Mouse (Mus musculus) fat pad, adult 2 months (tissue): ENCODE measurements around the gene Mamdc2.

Source experiments
- DNase-seq: peaks from one replicate; pipeline ENCODE4 v3.0.0-alpha.2; 2011; ENCODE audit warnings: low read depth, low spot score; ENCODE audit errors: extremely low read depth

The Mamdc2 gene

DNA sequence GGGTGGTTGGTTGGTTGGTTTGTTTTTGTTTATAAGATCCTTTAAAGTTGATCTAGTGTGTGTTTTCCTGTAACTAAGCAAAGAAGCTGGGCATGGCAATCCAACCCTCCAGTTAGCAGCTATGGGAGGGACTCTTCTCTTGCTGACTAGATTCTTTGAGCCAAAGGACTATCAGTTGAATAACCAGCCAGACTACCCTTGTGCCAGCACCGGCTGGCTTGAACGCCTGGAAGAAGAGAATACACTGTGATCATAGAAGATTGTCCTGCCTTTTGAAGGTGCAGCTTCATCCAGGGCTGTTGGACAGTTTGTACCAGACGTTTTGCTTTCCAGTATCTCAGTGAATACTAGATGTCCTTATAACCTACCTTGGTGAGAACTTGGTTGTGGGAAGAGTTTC is 86.2 kb downstream of the Mamdc2 start:
- DNase-seq, result no peak

DNA sequence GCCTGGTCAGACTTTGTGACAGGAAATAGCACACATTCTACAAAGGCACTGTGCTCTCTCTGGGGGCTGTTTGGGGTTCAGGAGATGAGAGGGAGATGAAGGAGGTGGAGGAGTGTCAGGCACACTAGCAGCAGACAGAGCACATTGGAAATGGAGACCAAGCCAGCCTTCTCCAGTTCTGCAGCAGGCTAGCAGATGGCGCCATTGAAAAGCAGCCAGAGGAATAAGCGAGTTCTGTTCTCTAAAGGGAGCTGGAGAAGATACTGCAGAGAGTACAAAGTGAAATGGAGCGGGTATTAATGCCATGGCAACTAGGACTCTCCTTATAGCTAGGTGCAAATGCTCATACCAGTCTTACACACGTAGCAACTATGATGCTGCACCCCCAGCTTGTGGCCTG is 87.1 kb downstream of the Mamdc2 start:
- no peak for DNase-seq

DNA sequence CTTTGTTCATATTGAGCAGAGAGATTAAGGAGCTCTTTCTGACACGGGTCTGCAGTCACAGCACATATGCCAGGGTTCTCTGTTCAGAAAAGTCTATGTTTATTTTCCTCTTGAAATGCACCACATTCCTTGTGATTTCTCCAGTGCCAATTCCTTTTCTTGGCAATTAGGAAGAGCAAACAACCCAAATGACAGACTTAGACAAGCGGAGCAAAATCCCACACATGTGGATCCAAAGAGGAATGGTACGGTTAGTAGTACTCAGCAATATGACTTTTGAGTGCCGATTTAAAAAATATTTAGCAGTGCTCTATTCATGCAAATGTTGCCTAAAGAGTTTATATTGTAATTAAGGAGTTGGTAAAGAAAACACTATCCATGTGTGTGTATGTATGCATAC is 87.7 kb downstream of the Mamdc2 start:
- DNase-seq, result no peak

DNA sequence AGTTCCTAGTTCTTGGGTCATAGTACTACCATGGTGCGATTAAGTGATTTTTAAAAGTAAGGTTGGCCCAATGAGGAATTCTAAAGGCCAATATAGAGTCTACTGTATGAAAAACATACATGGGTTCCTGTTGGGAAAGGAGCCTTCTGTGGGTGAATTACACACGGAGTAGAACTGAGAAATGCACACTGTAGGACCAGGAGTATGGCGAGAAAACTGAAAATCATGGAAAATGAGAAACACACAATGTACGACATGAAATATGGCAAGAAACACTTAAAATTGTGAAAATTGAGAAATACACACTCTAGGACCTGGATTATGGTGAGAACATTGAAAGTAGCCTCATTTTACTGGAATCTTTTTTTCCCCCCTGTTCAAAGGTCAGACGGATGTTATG is 91.0 kb downstream of the Mamdc2 start:
- no peak for DNase-seq

DNA sequence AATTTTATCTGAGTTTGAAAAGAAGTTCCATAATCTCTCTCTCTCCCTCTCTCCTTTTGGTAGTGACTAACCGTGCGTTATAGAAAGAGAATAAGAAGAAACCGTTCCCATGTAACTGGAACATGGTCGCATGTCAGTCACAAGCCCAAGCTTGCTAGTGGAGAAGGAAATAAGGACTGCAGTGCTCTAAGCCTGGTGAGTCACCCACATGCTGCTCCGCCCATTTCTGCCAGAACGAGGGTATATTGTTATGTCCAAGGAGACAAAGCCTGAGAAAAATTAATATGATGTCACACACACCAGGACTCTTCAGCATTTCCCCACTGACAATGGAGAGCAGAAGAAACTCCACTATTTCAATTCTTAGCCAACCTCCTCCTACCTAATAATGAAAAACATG is 93.5 kb downstream of the Mamdc2 start:
- DNase-seq, result no peak

DNA sequence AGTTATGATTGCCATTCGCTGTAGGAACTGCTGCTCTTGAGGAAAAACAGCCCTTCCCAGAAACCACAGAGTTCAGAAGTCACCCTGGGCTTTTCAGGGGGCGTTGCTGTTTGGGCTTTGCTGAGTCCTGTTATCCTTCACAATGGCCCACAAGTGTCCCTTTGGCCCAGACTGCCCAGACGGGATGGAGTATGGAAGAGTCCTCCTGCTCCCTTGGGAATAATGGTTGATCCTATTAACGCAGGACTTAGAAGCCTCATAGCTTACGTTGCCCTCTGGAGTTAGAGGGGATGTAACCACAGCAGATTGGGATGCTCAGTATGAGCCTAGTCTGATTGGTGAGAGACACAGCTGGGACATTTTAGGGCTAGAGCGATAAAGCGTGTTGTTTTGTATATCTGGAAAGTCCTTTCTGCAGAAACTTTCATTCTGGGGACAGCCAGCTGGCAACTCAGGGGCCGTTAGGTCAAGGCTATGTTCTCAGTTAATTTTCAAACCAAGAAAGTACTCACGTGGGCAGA is 94.3 kb downstream of the Mamdc2 start:
- DNase-seq, result no peak

DNA sequence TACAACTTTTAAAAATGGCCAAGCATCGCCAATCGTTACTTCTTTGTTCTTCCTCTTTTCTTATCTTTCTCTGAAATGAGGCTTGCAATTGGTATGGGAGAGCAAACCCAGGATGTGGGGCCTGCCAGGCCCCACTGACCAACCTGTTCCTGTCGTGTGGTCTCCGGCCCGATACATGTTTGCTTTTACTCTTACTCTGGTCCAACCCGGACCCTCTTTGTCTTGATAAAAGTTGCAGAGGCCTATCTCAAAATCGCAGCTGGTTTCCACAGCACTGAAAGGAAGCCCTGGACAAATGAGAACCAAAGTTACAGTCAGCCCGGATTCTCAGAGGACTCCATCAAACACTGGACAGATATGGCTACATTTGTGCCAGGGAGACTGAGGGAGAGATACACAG is 95.1 kb downstream of the Mamdc2 start:
- DNase-seq, result no peak

DNA sequence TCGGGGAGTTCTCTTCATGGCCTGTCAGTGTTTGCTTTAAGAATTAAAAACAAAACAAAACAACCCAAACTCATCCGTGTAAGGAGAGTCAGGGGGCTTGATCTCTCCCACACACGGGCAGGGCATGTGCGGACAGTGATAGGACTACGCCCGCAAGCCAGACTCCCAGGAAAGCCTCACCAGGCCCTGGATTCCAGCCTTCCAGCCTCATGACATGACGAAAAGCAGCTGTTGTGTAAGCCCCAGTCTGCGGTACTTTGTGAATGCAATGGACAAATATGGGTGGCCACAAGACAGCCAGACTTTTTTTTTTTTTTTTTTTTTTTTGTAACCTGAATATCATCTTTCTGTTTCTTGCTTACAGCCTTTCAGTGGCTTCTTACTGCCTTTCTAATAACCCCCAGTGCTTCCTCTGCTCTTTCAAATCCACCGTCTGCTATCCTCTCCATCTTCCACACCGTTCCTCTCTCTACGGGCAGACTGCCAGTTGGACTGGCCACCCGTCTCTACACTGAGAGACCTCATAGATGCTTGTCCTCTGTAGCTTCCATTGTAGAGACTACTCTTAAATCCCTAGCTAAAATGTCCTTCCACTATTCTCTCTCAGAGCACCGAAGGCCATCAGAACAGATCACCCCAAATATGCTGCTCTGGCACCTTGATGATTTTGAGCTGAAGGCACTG is 96.3 kb downstream of the Mamdc2 start:
- DNase-seq, result no peak

DNA sequence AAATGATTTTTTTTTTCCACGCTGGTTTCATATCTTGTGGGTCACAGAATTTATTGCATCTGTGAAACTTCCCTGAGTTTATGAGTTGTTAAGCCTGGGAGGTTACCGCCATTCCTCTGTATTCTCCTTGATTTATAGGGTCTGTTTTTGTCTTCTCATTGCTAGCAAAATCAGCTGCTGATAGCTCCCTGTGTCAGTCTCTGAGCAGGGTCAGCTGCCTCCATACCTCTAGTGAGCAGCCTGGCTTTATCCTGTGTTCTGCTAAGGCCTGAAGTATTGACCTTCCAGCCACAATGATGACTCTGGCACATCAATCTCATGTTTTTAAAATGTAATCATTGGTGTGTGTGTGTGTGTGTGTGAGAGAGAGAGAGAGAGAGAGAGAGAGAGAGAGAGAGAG is 98.3 kb downstream of the Mamdc2 start:
- DNase-seq, result no peak

DNA sequence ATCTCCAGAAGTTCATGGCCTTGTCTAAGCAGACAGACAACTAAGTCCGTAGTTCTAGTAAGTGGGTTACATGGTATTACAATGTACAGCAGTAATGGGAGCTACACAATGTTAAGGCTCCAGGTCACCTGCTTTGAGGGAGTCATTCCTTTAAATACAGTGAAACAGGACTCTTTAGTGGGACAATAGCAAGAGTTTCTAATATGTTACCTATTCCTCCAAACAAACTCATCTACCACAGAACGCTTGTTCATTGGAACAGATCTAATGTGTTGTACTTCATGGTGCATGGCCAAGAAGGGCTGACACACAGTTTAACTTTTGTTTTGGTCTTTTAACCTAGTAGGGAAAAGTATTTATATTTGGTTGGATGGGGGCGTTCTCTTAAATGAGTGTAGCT is 105.5 kb downstream of the Mamdc2 start:
- no peak for DNase-seq

DNA sequence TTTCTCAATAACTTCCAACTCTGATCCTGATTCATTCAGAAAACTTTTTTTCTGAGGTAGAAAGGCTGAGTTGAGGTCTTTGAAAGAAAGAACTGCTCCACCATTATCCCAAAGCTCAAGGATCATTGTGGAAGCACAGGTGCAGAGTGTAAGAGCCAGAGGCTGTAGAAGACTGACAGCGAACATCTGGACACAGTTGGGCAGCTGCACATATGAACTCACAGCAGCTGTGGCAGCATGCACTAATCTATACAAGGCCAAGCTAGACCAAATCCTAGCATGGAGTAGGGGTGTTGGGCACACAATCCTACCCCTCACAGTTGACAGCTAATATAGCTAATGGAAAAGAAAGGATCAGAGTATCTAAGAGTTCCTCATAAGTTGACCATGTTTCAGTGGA is 115.4 kb downstream of the Mamdc2 start:
- DNase-seq, result no peak

DNA sequence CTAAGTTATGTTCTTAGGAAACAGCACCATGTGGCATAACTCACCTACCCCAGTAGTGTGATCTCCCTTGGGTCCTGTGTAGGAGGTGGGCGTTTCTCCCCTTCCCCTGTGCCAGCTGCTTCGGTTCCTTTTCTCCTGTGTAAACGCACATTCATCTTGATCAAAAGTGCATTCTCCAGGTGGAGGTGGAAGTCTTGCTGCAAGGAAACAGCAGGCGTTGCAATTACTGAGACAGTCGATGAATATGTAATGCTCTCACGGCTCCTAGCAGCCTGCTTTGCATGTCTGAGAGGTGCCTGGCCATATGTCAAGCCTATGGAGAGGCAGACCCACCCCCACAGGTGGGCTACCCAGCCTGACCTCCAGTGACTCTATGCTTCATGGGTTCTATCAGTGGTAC is 117.4 kb downstream of the Mamdc2 start:
- no peak for DNase-seq

DNA sequence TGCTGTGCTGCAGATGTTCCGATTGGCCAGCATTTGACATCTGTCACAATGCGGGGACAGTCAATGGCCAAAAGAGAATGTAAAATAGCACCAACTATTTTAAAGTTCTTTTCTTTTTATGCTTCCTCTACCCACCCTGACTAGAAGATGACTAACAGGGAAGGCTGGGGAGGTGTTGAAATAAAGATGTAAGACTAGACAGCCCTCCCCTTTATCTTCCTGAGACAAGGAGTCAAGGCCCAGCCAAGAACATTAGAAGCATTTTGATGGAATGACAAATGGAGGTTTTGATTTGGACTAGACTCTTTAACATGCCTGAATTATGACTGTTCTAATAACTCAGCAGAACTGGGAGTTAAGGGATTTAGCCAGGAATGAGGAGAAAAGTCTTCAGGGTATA is 118.9 kb downstream of the Mamdc2 start:
- DNase-seq, result no peak

DNA sequence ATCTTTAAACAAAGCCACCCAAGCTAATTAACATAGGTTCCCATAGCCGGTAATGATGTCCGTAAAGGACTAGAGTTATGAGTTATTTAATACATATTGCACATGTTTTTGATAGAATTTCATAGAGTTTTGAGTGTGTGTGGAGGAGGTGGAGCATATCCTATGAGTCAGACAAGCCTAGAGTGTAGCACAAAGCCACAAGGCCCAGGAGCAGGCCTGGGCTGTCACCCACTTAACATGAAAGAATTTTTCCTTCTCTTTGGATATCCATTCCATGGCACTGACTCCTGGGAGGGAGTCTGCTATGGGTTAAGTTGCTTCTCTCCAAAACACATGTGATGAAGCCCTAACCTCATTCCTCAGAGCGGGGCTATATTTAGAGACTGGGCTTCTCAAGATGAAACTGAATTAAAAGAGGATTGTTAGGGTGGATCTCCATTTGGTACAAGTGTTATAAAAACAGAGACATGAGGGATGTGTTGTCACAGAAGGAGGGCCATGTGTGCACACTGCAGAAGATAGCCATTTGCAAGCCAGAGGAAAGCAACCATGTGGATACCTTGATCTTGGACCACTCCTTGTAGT is 121.1 kb downstream of the Mamdc2 start:
- no peak for DNase-seq

DNA sequence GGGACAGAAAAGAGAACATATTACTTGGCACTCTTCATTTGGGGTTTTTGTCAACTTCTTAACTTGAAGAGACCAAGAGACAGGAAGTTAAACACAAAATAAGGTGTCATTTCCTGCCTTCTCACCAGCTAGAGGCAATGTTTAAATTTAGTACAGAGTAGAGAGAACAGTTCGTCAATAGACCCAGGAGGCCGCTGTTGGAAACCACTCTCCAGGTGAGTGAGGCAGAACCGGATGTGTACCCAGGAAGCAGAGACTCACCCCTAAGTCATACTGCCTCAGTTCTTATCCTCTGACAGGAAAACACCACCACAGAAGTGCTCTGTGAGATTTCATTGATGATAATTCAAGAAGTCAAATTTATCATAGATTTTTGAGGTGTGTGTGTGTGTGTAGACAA is 125.1 kb downstream of the Mamdc2 start:
- DNase-seq, result no peak

DNA sequence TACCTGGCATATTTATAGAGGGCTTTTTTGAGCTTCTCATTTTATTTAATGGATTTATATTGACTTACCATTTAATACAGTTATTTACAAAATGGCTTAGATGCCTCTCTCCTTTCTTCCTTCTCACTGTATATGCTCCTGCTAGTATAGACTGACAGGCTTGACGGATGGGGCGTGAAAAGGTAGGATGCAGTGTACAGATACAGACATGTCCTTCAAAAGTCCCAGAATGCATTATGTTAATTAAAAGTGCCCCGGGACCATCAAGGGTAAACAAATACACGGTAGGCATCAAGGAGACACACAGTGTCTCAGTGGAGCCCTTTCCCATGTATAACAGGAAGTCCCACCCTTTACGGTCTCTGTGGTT is 130.3 kb downstream of the Mamdc2 start:
- no peak for DNase-seq

DNA sequence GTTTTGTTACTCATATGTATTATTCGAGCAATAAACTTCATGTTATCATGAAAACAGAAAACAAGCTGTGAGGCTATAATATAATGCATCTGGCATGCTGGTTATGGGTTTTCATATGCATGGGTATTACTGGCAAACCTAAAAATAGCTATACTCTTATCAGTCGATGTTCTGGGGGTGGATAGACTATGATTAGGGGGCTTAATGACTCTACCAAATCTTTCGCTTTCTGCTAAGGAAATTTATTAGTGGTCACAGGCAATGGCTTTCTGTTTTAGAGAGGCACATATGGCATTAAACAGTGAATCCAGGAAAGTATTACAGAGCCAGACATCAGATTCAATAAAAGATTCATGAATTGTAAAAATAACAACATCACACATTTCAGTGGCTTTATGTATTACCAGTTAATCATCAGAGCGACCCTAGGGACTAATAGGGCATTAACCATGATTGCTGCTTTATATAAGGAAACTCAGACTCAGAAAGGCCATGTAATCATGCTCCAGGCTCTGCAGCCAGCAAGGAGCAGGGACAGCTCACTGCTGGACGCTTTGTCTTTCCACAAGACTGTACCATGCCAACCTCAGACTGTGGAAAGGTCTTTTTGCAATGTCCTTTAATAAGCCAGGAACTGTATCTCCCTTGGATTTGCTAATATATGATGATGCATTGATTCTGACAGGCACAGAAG is 130.8 kb downstream of the Mamdc2 start:
- DNase-seq, result no peak

DNA sequence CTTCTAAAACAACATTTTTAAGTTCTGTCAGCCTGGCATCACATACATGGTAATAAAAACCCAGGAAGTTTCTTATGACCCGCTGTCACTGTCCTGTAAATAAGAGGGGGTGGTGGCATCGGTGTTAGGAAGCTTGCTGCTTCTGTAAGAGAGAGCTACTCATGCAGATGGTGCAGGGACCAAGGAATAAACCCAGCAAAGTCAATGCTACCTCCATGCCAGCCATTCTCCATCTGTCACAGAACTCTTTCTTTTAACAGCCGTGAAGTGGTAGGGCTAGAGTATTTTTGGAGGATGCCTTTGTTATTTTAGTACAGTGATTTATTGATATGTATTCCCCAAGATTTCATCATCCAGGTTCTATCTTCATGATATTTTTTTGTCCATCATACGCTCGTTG is 131.4 kb downstream of the Mamdc2 start:
- DNase-seq, result no peak

DNA sequence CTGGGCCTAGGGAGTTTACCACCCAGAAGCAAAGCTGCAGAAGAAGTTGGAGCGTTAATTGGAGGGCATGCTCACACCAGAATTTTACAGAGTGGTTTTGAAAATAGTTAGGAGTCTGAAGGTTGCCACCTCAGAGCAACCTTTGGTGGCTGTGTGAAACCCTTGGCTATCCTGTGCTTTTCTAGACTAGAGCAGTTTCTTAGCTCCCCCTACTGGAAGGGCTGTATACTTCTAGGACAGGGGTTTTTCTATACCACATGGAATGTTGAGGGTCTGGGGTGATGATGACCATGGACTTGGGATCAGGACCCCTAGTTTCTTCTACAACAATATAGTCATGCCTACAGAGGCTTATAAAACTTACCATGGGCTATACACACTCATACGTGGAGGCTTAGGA is 138.3 kb downstream of the Mamdc2 start:
- DNase-seq, result no peak

DNA sequence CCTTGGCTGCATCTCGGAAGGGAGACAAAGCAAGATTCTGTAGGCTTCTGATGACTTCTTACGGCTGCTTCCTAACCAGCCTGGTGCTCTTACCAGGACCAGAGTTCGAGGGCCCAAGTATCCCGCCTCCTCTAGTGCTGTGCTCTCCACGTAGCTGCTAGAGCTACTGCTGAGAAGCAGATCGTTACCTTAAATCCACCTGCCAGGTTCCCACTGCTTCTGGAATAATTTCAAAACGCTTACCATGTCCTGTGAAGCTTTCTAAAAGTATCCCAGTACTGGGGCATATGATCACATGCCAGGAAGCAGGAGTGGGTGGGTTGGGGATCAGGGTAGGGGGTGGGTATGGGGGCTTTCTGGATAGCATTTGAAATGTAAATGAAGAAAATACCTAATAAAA is 141.6 kb downstream of the Mamdc2 start:
- no peak for DNase-seq

DNA sequence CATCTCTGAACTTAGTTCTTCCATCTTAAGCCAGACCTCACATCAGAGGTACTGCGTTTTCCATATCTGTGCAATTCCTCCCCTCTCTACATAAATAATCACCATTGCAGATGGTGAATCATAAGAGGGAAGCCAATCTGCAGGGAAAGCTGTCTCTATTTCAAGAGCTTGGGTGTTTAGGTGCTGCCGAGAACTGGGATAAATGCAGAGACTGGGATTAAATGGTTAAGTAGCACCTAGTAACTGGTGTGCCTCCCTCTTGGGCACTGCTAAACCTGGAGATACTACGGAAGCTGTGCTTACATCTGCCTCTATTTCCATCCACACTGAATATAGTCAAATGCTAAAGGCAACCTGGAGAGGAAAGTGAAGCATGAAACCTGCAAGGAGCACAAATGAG is 148.3 kb downstream of the Mamdc2 start:
- DNase-seq, result no peak

DNA sequence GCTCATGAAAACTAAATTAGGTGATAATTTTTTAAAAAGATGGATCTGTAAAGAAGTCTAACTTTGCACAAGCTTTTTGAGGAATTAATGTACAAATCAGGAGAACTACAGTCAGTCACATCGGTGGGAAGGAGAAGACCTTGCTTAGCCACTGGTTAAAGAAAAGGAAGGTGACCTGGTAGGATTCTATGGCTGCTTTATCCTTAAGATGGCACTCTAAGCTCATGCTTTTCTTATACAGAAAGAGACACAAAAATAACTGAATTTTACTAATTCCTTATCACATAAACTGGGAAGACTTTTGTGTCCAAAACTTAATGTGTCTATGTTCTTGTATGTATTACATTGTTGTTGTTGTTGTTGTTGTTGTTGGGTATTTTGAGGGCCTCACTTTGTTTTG is 149.3 kb downstream of the Mamdc2 start:
- DNase-seq, result no peak

DNA sequence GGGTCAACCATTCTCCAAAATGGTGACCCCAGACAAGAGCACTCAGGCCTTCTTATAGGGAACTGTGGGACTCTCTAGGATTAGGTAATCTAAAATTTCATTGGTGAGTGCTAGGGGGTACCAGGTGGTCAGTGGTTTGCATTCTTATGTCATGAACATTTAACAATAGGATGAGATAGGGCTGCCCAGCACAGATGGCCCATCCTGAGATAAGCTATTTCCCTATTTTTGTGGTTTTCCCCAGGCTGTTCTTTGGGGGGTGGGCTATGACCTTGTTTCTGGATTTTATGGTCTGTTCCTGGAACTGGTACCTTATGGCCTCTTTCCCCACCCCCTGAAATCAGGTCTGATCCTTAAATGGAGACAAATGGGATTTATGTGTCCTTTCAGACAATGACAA is 151.1 kb downstream of the Mamdc2 start:
- DNase-seq, result no peak
